9 mouse cellular contexts compared by ENCODE assay signal in genomic region chr7:141432741-141433516, GRCm38 (mm10). TPM values are rescaled to one million over a fixed set of nuclear protein-coding genes. Genes with fewer than 3 reads are reported as not detected.
A peak's percentile ranks its signal among the peaks of the same experiment; 100 is the strongest.
DNase-seq lines count a peak whose midpoint lies in the region; ATAC-seq lines count a peak whose summit lies in the region.
"Had no signal": no experiment of that assay in that cellular context is flagged by ENCODE, and none has a peak within 500 bp of the region (broad histone marks: within the 10 kb centered on the region; RNA-seq: fewer than 3 reads in every experiment).

No protein-coding gene starts in this region.

- WGBS in forebrain, embryonic 12.5 days = 89% methylated on average over 6 of the region's 6 CpGs
- WGBS in forebrain, embryonic 11.5 days = 94% methylated on average over 6 of the region's 6 CpGs
- 79% methylated on average over 6 of the region's 6 CpGs for WGBS in stomach, embryonic 14.5 days

- H3K4me2 ChIP-seq in forebrain, embryonic 12.5 days = peak overlapping the region; percentile 64; the same call in 1 of the 2 replicates
- H3K4me2 ChIP-seq in forebrain, embryonic 11.5 days (ENCODE audit: low read depth, low read length, severe bottlenecking) = no peak overlapping the region
- H3K4me2 ChIP-seq in stomach, embryonic 14.5 days (replicated peaks; ENCODE audit: low read depth, low read length) = no peak overlapping the region

- peak overlapping the region; percentile 53; the same call in 1 of the 2 replicates for H3K9ac ChIP-seq in forebrain, embryonic 12.5 days
- no peak overlapping the region; the same call in 1 of the 2 replicates for H3K9ac ChIP-seq in forebrain, embryonic 11.5 days (ENCODE audit: low read length)
- 0 out of 2 replicates have a peak overlapping the region, but pooled peaks have one; percentile 10 for H3K9ac ChIP-seq in stomach, embryonic 14.5 days (replicated peaks; ENCODE audit: low read depth, low read length)

- H3K4me1 ChIP-seq in forebrain, embryonic 12.5 days = peaks cover 71% of the 10 kb centered on the region
- peaks cover 26% of the 10 kb centered on the region for H3K4me1 ChIP-seq in forebrain, embryonic 11.5 days (replicated peaks; ENCODE audit: control insufficient read depth, insufficient read depth, low read length)
- peaks cover 34% of the 10 kb centered on the region for H3K4me1 ChIP-seq in stomach, embryonic 14.5 days (ENCODE audit: control insufficient read depth, insufficient read depth, low read length)

- H3K27me3 ChIP-seq in forebrain, embryonic 12.5 days = no peaks in the 10 kb centered on the region
- H3K27me3 ChIP-seq in forebrain, embryonic 11.5 days (ENCODE audit: control insufficient read depth, insufficient read depth, low read length) = no peaks in the 10 kb centered on the region
- H3K27me3 ChIP-seq in stomach, embryonic 14.5 days (ENCODE audit: control insufficient read depth, insufficient read depth, low read length) = no peaks in the 10 kb centered on the region
- H3K27me3 ChIP-seq: heart, embryonic 15.5 days had no signal

- DNase-seq in forebrain, embryonic 11.5 days (ENCODE audit: low spot score) = no peak
- DNase-seq in thymus, postnatal 4 days = peak; percentile 15
- no peak for DNase-seq in thymus, postnatal 25 days
- DNase-seq in kidney, adult 8-10 months = peak; percentile 72 to 77
- no peak for DNase-seq in right cerebral cortex, adult 2 months (ENCODE audit: low spot score in 2 of 2)
- no peak for DNase-seq in embryo, embryonic 11 days

- H3K27ac ChIP-seq in forebrain, embryonic 12.5 days = 0 out of 2 replicates have a peak overlapping the region, but pooled peaks have one; percentile 31
- no peak overlapping the region for H3K27ac ChIP-seq in forebrain, embryonic 11.5 days (ENCODE audit: low read depth, low read length)
- no peak overlapping the region for H3K27ac ChIP-seq in stomach, embryonic 14.5 days (ENCODE audit: low read length)
- H3K27ac ChIP-seq: heart, embryonic 15.5 days had no signal

- H3K36me3 ChIP-seq in forebrain, embryonic 12.5 days (replicated peaks) = peaks cover 39% of the 10 kb centered on the region
- H3K36me3 ChIP-seq in forebrain, embryonic 11.5 days (ENCODE audit: control insufficient read depth, insufficient read depth, low read length) = peaks cover 3% of the 10 kb centered on the region; the same call in 1 of the 2 replicates
- peaks cover 26% of the 10 kb centered on the region for H3K36me3 ChIP-seq in stomach, embryonic 14.5 days (ENCODE audit: control insufficient read depth, insufficient read depth, low read length)

- H3K4me3 ChIP-seq in forebrain, embryonic 12.5 days (replicated peaks) = no peak overlapping the region
- no peak overlapping the region for H3K4me3 ChIP-seq in forebrain, embryonic 11.5 days (ENCODE audit: low read depth, low read length)
- no peak overlapping the region for H3K4me3 ChIP-seq in stomach, embryonic 14.5 days (ENCODE audit: low read depth, low read length)

- no peak for ATAC-seq in forebrain, embryonic 12.5 days (ENCODE audit: low FRiP score)
- ATAC-seq in forebrain, embryonic 11.5 days (replicated peaks; ENCODE audit: low FRiP score) = no peak
- ATAC-seq in stomach, embryonic 14.5 days (ENCODE audit: insufficient number of reproducible peaks, insufficient read depth, low FRiP score, low read depth) = no peak

- H3K9me3 ChIP-seq in forebrain, embryonic 12.5 days = no peaks in the 10 kb centered on the region
- H3K9me3 ChIP-seq in forebrain, embryonic 11.5 days (ENCODE audit: control insufficient read depth, low read length) = no peaks in the 10 kb centered on the region
- H3K9me3 ChIP-seq in stomach, embryonic 14.5 days (ENCODE audit: control insufficient read depth, low read depth, low read length) = no peaks in the 10 kb centered on the region
- H3K9me3 ChIP-seq: heart, embryonic 15.5 days had no signal

RNA-seq across cellular contexts. Expression of gene Cend1, which starts 3.6 kb away (rescaled TPM):
- 20.5 and 22.5 TPM in 2 replicates for polyA plus RNA-seq in forebrain, embryonic 12.5 days (2016; fragmentation: Nextera tagmentation; extraction: Ambion mirVana)
- 4.1 and 5.4 TPM in 2 replicates for polyA plus RNA-seq in forebrain, embryonic 11.5 days (2014; fragmentation: Nextera tagmentation; extraction: Ambion mirVana)
- polyA plus RNA-seq in stomach, embryonic 14.5 days (2014; fragmentation: Nextera tagmentation; extraction: Ambion mirVana) = 1.8 and 1.9 TPM in 2 replicates

RNA-seq across cellular contexts. Expression of gene Slc25a22, which starts 4.8 kb away (rescaled TPM):
- polyA plus RNA-seq in forebrain, embryonic 12.5 days (2016; fragmentation: Nextera tagmentation; extraction: Ambion mirVana) = 57.4 and 60.9 TPM in 2 replicates
- 43.2 and 46.0 TPM in 2 replicates for polyA plus RNA-seq in forebrain, embryonic 11.5 days (2014; fragmentation: Nextera tagmentation; extraction: Ambion mirVana)
- polyA plus RNA-seq in stomach, embryonic 14.5 days (2014; fragmentation: Nextera tagmentation; extraction: Ambion mirVana) = 31.5 and 34.0 TPM in 2 replicates

RNA-seq across cellular contexts. Expression of gene Pidd1, which starts 10.9 kb away (rescaled TPM):
- polyA plus RNA-seq in forebrain, embryonic 12.5 days (2016; fragmentation: Nextera tagmentation; extraction: Ambion mirVana) = 16.9 and 18.8 TPM in 2 replicates
- polyA plus RNA-seq in forebrain, embryonic 11.5 days (2014; fragmentation: Nextera tagmentation; extraction: Ambion mirVana) = 22.3 TPM in 2 replicates
- polyA plus RNA-seq in stomach, embryonic 14.5 days (2014; fragmentation: Nextera tagmentation; extraction: Ambion mirVana) = 8.5 and 10.1 TPM in 2 replicates

RNA-seq across cellular contexts. Expression of gene Rplp2, which starts 14.2 kb away (rescaled TPM):
- 950 and 986 TPM in 2 replicates for polyA plus RNA-seq in forebrain, embryonic 12.5 days (2016; fragmentation: Nextera tagmentation; extraction: Ambion mirVana)
- 935 and 968 TPM in 2 replicates for polyA plus RNA-seq in forebrain, embryonic 11.5 days (2014; fragmentation: Nextera tagmentation; extraction: Ambion mirVana)
- 1,504 and 1,535 TPM in 2 replicates for polyA plus RNA-seq in stomach, embryonic 14.5 days (2014; fragmentation: Nextera tagmentation; extraction: Ambion mirVana)

RNA-seq across cellular contexts. Expression of gene Gatd1, which starts 19.0 kb away (rescaled TPM):
- polyA plus RNA-seq in forebrain, embryonic 12.5 days (2016; fragmentation: Nextera tagmentation; extraction: Ambion mirVana) = 47.0 and 50.0 TPM in 2 replicates
- polyA plus RNA-seq in forebrain, embryonic 11.5 days (2014; fragmentation: Nextera tagmentation; extraction: Ambion mirVana) = 42.9 and 46.6 TPM in 2 replicates
- polyA plus RNA-seq in stomach, embryonic 14.5 days (2014; fragmentation: Nextera tagmentation; extraction: Ambion mirVana) = 57.8 and 61.4 TPM in 2 replicates

Comparison
In these comparisons a context has a peak if more than half of its experiments do, and no peak if none do; other contexts are left out.
1. DNase-seq: peak in thymus, postnatal 4 days (single experiment) and kidney, adult 8-10 months (2 of 2); none in forebrain, embryonic 11.5 days (single experiment), thymus, postnatal 25 days (single experiment), right cerebral cortex, adult 2 months (0 of 2) and embryo, embryonic 11 days (single experiment).